Mouse (Mus musculus) cerebellum, adult (tissue): ENCODE measurements around the gene Tfdp2.
"Not testable (repeated sequence)": the region's sequence is repeated elsewhere in the genome, so short reads cannot be mapped to it uniquely, and the experiment has no call there.

Experiments
- ATAC-seq: cut with Nextera tagmentation; 2 replicates; pipeline ENCODE4 v1.9.2; 2017; ENCODE audit warnings: mild to moderate bottlenecking, moderate library complexity, mixed read lengths; ENCODE audit not compliant: insufficient number of reproducible peaks, low FRiP score, low TSS enrichment

Tfdp2 gene

GRCm38 (mm10) chr9:96282082-96282481, 86.0 kb downstream of the Tfdp2 start:
- ATAC-seq, result no peak

- ATAC-seq, result no peak
These were observed 88.8 kb downstream of the Tfdp2 start for GRCm38 (mm10) chr9:96284916-96285315.

- ATAC-seq, result no peak
These were observed 96.1 kb downstream of the Tfdp2 start for GRCm38 (mm10) chr9:96292144-96292543.

GRCm38 (mm10) chr9:96299324-96300008, 103.4 kb downstream of the Tfdp2 start:
- ATAC-seq, result no peak

GRCm38 (mm10) chr9:96308816-96309215, 112.7 kb downstream of the Tfdp2 start:
- no peak for ATAC-seq

- ATAC-seq, result no peak
These were observed 116.0 kb downstream of the Tfdp2 start for GRCm38 (mm10) chr9:96312074-96312473.

- no peak for ATAC-seq
These were observed 123.3 kb downstream of the Tfdp2 start for GRCm38 (mm10) chr9:96319333-96319732.

- no peak for ATAC-seq
These were observed 124.5 kb downstream of the Tfdp2 start for GRCm38 (mm10) chr9:96320551-96320980.

GRCm38 (mm10) chr9:96322411-96323152, 126.5 kb downstream of the Tfdp2 start:
- ATAC-seq, result no peak

GRCm38 (mm10) chr9:96324502-96324901, 128.4 kb downstream of the Tfdp2 start:
- ATAC-seq, result no peak

- peak; percentile 83 for ATAC-seq
These were observed 130.4 kb downstream of the Tfdp2 start for GRCm38 (mm10) chr9:96326496-96326923.

GRCm38 (mm10) chr9:96328226-96328625, 132.2 kb downstream of the Tfdp2 start:
- no peak for ATAC-seq

GRCm38 (mm10) chr9:96331146-96331545, 135.1 kb downstream of the Tfdp2 start:
- ATAC-seq, result no peak

- no peak for ATAC-seq
These were observed 149.7 kb downstream of the Tfdp2 start for GRCm38 (mm10) chr9:96345750-96346149.

- ATAC-seq, result no peak
These were observed 152.8 kb downstream of the Tfdp2 start for GRCm38 (mm10) chr9:96348885-96349284.

- ATAC-seq, result peak; percentile 82
These were observed 153.9 kb downstream of the Tfdp2 start for GRCm38 (mm10) chr9:96350010-96350409.

- ATAC-seq, result no peak
These were observed 154.4 kb downstream of the Tfdp2 start for GRCm38 (mm10) chr9:96350476-96350875.

- ATAC-seq, result not testable (repeated sequence)
These were observed 155.7 kb downstream of the Tfdp2 start for GRCm38 (mm10) chr9:96351771-96352170.

- no peak for ATAC-seq
These were observed 157.2 kb downstream of the Tfdp2 start for GRCm38 (mm10) chr9:96353121-96353769.

- no peak for ATAC-seq
These were observed 157.7 kb downstream of the Tfdp2 start for GRCm38 (mm10) chr9:96353799-96354198.

- ATAC-seq, result no peak
These were observed 164.0 kb downstream of the Tfdp2 start for GRCm38 (mm10) chr9:96360056-96360455.
